Mouse (Mus musculus) cerebellum, adult (tissue): ENCODE data around the gene Tnfaip8l2.
"Not testable (repeated sequence)": the region's sequence is repeated elsewhere in the genome, so short reads cannot be mapped to it uniquely, and the experiment has no call there.

Experiments
- ATAC-seq: cut with Nextera tagmentation; 2 replicates; pipeline ENCODE4 v1.9.2; 2017; ENCODE audit warnings: mild to moderate bottlenecking, moderate library complexity, mixed read lengths; ENCODE audit not compliant: insufficient number of reproducible peaks, low FRiP score, low TSS enrichment

The Tnfaip8l2 gene

GRCm38 (mm10) chr3:95161041-95161551 is 18.9 kb upstream of the Tnfaip8l2 start:
- ATAC-seq, result 0 out of 2 replicates have a peak, but pooled peaks have one; percentile 1

- peak; percentile 98 for ATAC-seq
Observed at GRCm38 (mm10) chr3:95159987-95160963, 18.1 kb upstream of the Tnfaip8l2 start, which contains the start of gene Sema6c. Gene Sema6c, plus strand, starts transcription at chr3:95160457.

DNA sequence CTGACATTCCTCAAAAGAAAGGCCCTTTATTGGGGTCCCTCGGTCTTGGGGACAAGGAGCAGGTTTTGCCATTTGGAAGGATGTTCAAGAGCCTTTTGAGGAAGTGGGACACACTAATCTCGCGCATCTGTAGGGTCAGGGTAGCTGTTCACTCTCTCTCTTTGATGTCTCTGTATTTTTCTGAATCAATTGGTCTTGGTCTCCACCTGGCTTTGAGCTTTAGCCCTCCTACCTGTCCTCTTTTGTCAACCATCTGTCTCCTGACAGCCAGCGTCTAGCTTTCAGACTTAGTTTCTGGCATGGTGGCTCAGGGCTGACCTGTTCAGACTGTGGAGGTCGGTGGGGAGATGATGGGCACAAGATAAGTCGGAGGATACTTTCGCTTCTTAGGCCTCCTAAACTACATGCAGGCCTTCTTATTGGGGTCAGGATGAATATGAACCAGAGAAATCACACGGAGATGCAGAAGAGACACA is 17.4 kb upstream of the Tnfaip8l2 start:
- no peak for ATAC-seq

DNA sequence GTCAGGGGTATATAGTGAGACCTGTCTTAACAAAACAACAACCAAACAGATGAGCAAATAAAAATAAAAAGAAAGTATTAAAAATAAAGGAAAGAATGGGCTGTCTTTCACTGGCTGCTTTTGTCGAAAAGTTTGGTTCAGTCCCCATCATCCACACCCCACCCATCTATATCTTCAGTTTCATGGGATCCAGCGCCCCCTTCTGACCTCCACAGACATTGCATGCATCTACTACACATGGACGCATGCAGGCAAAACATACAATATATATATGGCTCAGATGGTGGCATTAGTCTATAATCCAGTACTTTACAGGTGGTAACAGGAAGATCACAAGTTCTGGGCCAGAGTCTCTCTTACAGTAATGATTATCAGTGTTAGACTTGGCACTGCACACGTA is 11.7 kb upstream of the Tnfaip8l2 start:
- no peak for ATAC-seq

GRCm38 (mm10) chr3:95147924-95148323 is 5.8 kb upstream of the Tnfaip8l2 start:
- ATAC-seq, result no peak

DNA sequence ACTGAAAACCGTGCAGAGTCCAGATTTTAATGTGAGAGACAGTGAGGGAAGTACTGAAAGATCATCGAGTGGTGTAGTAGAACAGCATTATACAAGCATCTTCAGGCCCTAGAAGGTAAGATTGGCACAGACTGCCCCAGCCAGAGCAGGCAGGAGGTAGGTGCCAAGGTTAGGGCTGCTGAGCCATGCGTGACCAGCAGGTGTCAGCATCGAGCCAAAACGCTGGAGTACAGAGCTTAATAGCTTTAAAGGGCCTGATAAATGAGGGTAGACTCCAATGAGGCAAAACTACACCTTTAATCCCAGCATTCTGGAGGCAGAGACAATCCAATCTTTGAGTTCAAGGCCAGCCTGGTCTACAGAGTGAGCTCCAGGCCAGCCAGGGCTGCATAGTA is 454 bp upstream of the Tnfaip8l2 start:
- ATAC-seq, result peak; percentile 80

- ATAC-seq, result no peak
Observed at GRCm38 (mm10) chr3:95141474-95141873, 686 bp downstream of the Tnfaip8l2 start.

- no peak for ATAC-seq
Observed at GRCm38 (mm10) chr3:95140795-95141194, 1.4 kb downstream of the Tnfaip8l2 start.

GRCm38 (mm10) chr3:95140289-95140595 is 1.9 kb downstream of the Tnfaip8l2 start:
- ATAC-seq, result no peak

DNA sequence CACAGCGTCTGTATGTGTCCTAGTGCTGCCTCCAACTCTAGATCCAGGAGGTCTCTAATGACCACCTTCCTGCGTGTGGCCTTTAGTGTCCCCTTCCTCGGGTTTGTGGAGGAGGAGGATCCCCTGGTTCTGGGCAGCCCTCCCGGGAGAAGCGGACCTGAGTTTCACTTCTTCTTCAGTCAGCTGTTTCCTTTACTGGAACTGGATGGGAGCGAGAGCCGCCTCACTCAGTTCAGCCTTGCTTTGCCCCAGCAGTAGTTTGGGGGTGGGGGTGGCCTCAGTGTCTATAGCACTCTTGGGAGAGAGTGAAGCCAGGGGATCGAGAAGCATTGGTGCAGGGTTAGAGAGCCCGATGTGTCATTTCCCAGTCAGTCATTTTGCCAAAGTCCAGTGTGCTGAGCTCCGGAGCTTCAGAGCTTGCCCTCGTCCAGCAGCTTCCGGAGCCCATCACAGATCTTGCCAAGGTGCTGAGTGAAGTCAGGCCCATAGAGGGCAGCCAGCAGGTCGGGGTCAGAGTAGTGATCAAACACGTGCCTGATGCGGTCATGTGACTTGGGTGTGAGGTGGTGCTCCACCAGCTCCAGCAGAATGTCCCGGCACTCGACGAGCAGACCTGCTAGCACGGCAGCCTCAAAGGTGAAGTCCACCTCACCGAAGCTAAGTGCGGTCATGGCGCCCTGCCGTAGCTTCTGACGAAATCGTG is 2.4 kb downstream of the Tnfaip8l2 start:
- no peak for ATAC-seq

DNA sequence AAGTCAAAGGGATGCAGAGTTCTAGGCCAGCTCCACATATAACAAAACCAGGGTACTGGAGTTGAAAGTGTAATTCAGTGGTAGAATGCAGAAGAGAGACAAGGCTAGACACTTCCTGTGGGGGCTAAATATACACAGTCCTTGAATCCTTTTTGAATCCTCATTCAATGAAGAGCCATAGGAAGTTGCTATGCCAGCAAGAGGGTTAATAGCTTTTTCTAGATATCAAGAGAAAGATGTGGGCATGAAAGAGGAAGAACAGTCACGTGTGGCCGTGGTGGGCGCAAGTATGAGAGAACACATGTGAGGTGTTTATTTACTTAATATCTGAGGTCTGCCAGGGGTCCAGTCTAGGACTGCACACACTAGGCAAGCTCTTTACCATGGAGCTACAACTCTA is 5.8 kb downstream of the Tnfaip8l2 start:
- no peak for ATAC-seq

GRCm38 (mm10) chr3:95135433-95136052 is 6.6 kb downstream of the Tnfaip8l2 start:
- no peak for ATAC-seq

- no peak for ATAC-seq
Observed at GRCm38 (mm10) chr3:95135023-95135422, 7.1 kb downstream of the Tnfaip8l2 start.

DNA sequence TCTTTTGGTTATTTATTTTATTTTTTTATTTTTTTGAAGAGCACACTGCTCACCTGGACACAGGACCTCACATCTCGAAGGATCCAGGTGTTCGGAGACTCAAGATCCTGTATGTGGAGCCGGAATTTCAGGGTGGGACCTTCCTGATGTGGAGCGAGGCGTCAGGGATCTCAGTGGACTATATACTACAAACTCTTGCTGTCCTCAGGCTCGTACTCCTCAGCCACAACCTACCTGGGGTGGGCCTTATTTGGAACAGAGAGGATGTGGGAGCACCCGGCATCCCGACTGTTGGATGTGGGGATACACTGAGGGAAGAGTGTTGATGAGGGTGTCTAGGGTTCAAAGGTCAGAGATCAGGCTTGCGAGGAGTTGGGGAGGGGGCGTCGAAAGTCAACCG is 8.0 kb downstream of the Tnfaip8l2 start:
- 0 out of 2 replicates have a peak, but pooled peaks have one; percentile 6 for ATAC-seq

GRCm38 (mm10) chr3:95133680-95134101 is 8.5 kb downstream of the Tnfaip8l2 start, which contains the start of the genes Scnm1 and Lysmd1:
Gene Scnm1, minus strand, starts transcription at chr3:95134011.
Gene Lysmd1, plus strand, starts transcription at chr3:95134088.
- peak; percentile 89 for ATAC-seq

GRCm38 (mm10) chr3:95133176-95133575 is 9.0 kb downstream of the Tnfaip8l2 start:
- no peak for ATAC-seq

GRCm38 (mm10) chr3:95132389-95132788 is 9.8 kb downstream of the Tnfaip8l2 start:
- ATAC-seq, result not testable (repeated sequence)

- ATAC-seq, result no peak
Observed at GRCm38 (mm10) chr3:95130081-95130480, 12.1 kb downstream of the Tnfaip8l2 start.

- ATAC-seq, result 0 out of 2 replicates have a peak, but pooled peaks have one; percentile 52
Observed at GRCm38 (mm10) chr3:95129226-95129651, 12.9 kb downstream of the Tnfaip8l2 start.

DNA sequence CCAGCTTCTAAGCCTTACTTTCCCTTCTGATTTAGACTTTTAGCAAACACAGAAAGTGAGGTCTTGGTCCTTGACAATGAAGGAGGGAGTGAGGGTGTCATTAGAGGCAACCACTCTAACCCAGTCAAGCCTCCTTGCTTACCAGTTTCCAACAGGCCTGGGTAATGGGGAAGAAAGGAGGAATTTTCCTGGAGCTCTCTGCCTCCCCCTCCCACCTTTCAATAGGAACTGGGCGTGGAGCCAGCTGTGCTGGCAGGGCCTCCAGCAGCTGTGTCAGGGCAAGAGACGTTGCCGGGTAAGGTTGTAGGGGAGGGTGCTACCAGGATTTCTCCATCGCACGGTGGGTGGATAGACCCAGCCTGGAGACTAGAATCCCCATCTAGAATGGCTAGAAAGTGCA is 17.2 kb downstream of the Tnfaip8l2 start:
- no peak for ATAC-seq
